Mouse (Mus musculus) A20 (cell line): Measurements from ENCODE around the gene Gm9837.
"Not testable (repeated sequence)": the region's sequence is repeated elsewhere in the genome, so short reads cannot be mapped to it uniquely, and the experiment has no call there.

Source experiments
- DNase-seq: peaks from one replicate; pipeline ENCODE4 v3.0.0-alpha.2; 2011; ENCODE audit warnings: low read depth, low spot score

Gm9837 gene

GRCm38 (mm10) chr11:53456474-53457371 lies 13.6 kb downstream of the Gm9837 start, which contains the start of the genes Gm10447 and Shroom1:
Gene Gm10447, minus strand, starts transcription at chr11:53457110.
Gene Shroom1, plus strand, starts transcription at chr11:53457205.
- DNase-seq = no peak

DNA sequence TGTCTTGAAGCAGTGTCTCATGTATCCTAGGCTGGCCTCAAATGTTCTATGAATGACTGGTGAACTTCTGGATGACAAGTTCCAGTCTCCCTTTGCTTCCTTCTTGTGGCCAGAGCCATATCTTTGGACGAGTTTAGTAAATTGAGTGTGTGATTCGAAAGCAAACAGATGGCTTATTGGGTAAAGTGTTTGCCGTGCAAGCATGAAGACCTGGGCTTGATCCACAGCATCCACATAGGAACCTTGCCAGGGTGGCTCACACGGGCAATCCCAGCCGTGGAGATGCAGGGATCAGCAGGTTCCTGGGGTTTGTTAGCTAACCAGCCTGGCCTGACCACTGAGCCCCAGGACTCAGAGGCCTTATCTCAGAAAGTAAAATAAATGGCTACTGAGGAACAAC lies 17.2 kb downstream of the Gm9837 start:
- DNase-seq = no peak

- no peak for DNase-seq
These were observed 17.9 kb downstream of the Gm9837 start for GRCm38 (mm10) chr11:53452396-53452795.

DNA sequence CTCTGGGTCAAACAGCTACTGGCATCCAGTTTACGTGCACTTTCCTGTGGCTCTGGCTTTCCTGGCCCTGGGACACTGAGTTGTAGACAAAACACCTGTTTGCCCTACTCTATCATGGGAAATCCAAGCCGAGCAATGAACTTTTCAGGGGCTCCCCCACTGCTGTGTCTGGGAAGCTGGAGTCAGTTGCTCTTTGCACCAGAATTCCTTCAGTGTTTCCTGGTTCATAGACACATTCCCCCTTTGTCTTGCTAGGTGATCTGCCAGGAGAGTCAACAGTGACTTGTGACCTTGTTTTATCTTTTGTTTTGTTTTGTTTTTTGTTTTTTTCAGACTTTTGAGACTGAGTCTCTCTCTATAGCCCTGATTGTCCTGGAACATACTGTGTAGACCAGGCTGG lies 18.9 kb downstream of the Gm9837 start:
- DNase-seq = no peak

DNA sequence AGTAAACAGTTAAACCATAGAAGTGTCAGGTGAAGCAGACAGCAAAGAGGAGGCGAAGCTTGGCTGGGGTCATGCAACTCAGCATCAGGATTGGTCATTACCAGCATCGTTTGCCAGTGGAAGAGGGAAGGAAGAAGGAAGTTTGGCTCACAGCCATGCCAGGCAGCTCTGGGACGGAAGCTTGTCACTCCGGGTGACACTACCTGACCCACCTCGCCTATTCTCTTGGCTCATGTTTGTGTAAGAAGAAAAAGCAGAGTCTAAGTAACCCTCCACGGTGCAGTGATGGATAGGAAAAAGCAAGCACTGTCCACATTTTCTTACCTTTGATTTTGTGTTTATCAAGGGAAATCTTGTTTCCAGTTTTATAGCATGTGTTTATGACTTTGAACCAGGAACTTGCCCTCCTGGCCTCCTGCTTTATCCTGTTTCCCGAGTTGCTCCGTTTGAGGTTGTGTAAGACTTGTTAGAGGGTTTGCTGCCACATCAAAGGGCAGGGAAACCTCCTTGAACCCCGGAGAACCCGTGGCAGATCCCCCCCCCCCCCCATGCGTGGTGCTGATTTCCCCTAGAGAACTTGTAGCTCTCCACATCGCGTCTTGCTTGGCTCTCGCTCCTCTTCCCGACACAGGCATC lies 20.1 kb downstream of the Gm9837 start:
- DNase-seq = no peak

DNA sequence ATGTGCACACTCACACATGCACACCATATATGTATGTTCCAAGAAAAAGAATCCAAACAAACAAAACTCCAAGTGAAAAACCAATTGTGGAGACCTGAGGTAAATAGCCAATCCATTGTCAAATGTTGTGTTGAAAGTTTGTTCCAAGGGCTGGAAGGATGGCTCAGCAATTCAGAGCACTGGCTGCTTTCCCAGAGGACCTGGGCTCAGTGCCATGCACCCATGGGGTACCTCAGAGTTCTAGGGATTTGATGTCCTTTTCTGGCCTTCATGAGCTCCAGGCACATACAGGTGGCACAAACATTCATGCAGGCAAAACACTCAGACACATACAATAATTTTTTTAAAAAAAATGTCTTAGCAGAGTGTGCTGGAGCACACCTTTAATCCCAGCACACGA lies 21.8 kb downstream of the Gm9837 start:
- DNase-seq = no peak

DNA sequence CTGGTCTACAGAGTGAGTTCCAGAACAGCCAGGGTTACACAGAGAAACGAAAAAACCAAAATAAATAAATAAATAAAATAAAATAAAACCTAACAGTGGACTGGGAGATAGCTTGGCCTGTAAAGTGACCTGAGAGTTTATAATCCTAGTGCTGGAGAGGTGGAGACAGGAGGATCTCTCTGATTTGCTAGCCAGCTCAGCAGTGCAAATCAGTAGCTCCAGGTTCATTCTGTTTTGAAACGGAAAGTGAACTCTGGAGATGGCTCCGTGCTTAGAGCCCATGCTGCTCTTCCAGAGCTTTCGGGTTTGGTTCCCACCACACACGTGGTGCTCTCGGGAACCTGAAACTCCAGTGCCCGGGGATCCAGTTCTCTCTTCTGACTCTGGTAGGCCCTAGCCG lies 22.3 kb downstream of the Gm9837 start:
- no peak for DNase-seq

DNA sequence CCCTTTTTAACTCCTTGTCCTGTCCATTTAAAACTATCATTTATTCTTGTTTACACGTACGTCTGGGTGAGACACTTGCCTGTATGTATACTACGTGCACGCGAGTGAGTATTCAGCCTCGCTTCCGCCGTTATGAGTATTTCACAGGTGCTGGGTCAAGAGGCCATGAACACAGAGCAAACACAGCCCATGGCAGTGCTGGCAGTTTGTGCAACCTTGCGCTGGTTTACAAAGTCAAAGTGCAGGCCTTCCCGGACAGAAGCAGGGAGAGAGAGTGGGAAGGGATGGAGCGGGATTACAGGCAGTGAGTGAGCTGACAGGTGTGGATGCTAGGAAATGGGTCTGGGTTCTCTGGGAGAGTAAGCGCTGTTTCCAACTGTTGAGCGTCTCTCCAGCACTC lies 24.1 kb downstream of the Gm9837 start:
- DNase-seq = no peak

GRCm38 (mm10) chr11:53445562-53445961 lies 24.7 kb downstream of the Gm9837 start:
- DNase-seq = no peak

DNA sequence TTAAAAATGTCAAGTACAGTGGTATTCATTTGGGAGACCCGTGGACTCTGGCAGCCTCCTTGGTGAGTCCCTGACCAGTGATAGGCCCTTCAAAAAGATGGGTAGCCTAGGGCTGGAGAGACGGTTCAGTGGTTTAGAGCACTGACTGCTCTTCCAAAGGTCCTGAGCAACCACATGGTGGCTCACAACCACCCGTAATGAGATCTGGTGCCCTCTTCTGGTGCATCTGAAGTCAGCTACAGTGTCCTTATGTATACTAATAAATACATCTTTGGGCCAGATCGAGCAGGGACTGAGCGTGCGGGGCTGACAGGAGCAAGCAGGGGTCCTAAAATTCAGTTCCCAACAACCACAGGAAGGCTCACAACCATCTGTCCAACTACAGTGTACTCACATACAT lies 26.4 kb downstream of the Gm9837 start:
- DNase-seq = peak; percentile 66

DNA sequence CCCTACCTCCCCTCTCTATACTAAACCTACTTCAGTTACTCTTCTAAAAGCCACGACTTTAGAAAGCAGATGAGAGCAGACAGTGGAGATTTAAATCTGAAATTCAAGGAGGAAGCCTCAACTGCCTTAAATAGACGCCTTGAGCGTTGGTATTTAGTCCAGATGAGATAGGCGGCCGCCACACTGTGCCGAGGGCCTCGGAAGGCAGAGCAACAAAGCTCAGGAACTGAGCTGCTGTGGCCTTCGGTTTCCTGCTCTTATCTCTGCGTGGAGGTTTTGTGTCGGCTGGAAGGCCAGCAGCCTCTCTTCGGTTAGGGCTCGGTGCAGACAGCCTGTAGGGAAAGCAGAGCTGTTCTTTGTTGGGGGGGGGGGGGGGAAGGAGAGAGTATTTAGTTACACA lies 28.4 kb downstream of the Gm9837 start:
- no peak for DNase-seq

DNA sequence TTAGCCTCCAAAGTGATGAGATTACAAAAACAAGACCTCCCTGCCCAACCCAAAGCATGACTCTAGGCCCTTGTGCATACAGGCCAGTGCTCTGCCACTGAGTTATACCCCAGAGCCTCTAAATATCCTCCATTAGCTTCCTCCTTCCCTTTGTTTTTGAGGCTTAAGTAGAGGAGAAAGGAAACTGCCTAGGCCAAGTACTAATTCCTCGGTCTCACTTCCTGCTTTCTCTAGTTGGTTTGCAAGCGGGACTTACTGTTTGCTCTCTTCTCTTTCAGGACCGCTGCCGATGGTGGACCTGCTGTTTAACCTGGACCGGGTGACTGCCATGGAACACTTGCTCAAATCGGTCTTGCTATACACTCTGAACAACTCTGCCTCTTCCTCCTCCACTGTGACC lies 33.9 kb downstream of the Gm9837 start:
- no peak for DNase-seq

GRCm38 (mm10) chr11:53435504-53435903 lies 34.8 kb downstream of the Gm9837 start:
- DNase-seq = no peak

GRCm38 (mm10) chr11:53433057-53433456 lies 37.2 kb downstream of the Gm9837 start:
- no peak for DNase-seq

GRCm38 (mm10) chr11:53431347-53432056 lies 38.8 kb downstream of the Gm9837 start:
- DNase-seq = no peak

GRCm38 (mm10) chr11:53430670-53431346 lies 39.5 kb downstream of the Gm9837 start, which contains the start of the genes Uqcrq and Gdf9:
Gene Uqcrq, minus strand, starts transcription at chr11:53430831.
Gene Gdf9, plus strand, starts transcription at chr11:53431023.
- DNase-seq = peak; percentile 100

GRCm38 (mm10) chr11:53430300-53430669 lies 40.0 kb downstream of the Gm9837 start:
- no peak for DNase-seq

DNA sequence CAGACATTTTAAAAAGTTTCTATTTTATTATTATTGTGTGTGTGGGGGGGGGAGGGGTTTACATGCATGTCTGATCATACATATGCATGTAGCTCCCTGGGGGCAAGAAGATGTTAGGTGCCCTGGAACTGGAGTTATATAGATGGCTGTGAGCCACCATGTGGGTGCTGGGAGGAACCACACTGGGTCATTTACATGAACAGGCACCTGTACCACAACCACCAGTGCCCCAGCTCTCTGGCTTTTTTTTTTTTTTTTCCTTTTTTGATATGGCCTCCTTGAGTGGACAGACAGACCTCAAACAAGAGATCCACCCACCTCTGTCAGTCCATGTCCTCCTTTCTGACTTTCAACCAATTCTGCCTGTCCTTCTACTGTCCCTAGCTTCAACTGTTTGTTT lies 41.1 kb downstream of the Gm9837 start:
- peak; percentile 39 for DNase-seq

GRCm38 (mm10) chr11:53428716-53429057 lies 41.6 kb downstream of the Gm9837 start:
- DNase-seq = no peak

- no peak for DNase-seq
These were observed 42.1 kb downstream of the Gm9837 start for GRCm38 (mm10) chr11:53427993-53428715.

DNA sequence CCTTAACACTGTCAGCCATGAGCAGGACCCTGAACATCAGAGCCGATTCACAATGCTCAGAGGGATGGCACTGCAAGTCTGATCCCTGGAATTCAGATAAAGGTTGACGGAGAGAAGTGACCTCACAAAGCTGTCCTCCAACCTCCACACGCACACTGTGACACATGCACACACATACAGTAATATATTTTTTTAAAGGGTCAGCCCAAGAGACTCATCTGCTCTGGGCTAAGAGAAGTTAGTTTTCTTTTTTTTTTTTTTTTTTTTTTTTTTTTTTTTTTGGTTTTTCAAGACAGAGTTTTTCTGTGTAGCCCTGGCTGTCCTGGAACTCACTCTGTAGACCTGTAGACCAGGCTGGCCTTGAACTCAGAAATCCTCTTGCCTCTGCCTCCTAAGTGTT lies 43.4 kb downstream of the Gm9837 start:
- not testable (repeated sequence) for DNase-seq
